Mouse (Mus musculus) megakaryocyte-erythroid progenitor cell, adult 5-6 weeks (primary cell): ENCODE measurements at regions not wholly inside any gene's neighbourhood (a gene's known extent, or its start where the extent isn't known, plus 50 kb on each side); places are given as distances from the start of the nearest gene placed in this dataset.
A peak's percentile ranks its signal among the peaks of the same experiment; 100 is the strongest.
"Not testable (repeated sequence)": the region's sequence is repeated elsewhere in the genome, so short reads cannot be mapped to it uniquely, and the experiment has no call there.

Source experiments
- ATAC-seq: replicated peaks from 2 replicates; pipeline ENCODE4 v1.8.0; 2016; ENCODE audit warnings: mild to moderate bottlenecking, inconsistent platforms; ENCODE audit not compliant: severe bottlenecking, poor library complexity, low FRiP score, low TSS enrichment

DNA sequence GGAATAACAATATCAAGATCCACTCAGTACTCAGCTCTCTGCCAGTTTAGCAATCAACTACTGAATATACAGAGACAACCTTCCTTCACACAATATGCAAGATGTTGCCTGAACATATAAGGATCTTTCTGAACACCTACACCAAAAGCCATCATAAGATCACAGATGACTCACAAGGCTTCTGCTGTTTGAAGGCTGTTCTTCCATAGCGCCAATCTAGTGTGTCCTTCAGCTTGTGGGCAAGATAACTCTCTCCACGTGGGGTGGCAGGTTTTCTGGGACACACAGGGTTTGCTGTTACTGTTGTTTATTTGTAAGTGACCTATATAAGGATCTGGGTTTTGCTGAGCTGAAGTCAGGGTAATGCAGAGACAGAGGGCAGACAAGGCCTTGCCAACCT lies 131.7 kb upstream of the Lnx1 start:
- no peak for ATAC-seq

GRCm38 (mm10) chr5:74833887-74834286 lies 131.2 kb upstream of the Lnx1 start:
- ATAC-seq = no peak

DNA sequence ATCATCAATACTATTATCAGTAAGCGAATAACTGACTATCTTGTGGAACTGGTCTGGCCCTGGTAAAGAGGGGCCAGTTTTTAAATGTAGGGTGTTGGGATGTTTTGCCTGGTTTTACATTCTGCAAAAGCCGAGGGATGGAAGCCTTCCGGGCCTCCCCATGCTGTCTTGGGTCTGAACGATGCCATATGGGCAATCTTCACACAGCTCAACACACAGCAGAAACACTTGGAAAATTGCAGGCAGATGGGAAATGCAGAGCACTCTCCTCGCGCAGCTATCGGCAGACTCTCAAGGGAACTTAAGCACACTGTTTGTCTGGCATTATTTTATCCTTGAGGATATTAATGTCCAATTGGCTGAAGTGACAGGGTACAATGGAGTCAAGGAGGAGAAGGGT lies 129.3 kb upstream of the Lnx1 start:
- no peak for ATAC-seq

DNA sequence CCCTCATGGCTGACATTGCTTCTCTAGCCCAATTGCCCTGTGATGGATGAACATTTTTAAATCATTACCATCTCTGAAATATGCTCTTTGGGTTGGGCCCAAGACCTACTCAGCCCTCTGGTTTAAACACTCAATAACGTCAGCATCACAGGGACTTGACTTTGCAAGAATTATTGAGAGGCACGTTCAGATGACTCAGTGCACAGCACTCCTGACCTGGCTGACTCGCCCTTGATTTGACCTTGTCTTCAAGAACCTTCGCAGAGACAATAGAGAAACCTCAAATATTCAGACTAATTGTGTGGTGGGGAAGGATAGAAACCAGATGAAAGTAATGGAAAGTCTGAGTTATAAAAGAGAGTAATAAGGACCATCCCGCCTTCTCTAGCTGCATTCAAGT lies 127.9 kb upstream of the Lnx1 start:
- ATAC-seq = no peak

DNA sequence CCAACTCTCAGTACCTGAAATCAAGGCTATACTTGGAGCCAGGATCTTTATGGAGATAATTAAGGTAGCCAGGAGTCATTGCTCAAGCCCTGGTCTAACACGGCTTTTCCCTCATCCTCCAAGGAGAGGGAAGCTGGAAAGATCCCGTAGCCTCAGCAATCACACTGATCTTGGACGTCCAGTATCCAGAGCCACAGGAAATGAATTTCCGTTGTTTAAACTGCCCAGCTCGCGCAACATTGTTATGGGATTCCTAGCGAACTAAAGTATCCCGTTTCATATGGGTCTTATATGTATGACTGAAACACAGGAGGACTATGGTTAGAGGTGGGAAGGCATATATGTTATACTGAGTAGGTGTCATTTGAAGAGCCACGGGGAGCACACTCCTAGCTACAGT lies 126.3 kb upstream of the Lnx1 start:
- no peak for ATAC-seq

DNA sequence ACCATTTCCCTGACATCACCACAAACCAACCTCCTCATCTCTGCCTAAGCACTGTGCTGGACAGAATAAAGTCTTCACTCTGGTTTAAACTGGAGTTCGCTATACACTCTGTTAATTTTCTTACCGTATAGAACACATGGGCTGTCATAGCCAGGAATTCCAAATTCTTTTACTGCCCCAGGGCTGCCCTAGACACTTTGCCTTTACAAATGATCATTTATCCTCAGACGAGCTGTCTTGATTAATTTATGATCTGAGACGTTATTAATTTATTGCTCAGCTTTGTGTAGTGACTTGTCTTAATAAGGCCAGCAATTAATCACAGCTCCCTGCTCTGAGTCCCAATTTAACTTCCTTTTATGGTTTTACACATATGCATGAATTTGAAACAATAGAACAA lies 125.2 kb upstream of the Lnx1 start:
- no peak for ATAC-seq

DNA sequence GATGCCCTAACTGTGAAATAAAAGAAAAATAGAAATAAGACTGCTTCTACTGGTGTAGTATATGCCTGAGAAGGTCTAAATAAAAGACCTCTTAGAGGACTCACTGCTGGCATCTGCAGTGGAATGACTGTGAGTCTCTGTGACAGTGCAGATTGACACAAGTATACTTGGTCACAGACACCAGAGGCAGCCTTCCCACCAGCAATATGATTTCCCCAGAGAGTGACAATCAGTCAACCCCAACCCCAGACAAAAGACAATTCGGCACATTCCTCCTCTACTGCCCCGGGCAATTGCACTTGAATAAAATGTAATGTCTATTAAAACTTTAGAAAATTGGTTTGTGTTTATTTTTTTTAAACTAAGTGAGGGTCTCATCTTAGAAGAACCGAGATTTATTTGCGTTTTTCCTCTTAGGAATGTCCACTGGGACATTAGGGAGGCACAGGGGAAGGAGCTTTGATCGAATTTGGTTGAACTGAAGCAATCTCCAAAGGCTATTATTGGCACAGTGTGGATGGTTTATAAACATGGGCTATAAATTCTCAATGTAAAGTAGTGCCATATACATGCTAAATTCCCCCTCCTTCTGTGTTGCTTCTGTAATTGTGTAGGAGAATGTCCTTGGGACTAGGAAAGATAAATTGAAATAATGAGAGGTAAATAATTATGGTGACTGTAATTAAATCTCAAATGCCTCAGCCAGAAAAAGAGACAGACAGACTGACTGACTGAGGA lies 123.0 kb upstream of the Lnx1 start:
- no peak for ATAC-seq

- no peak for ATAC-seq
Measured at GRCm38 (mm10) chr5:74823719-74824118, 121.0 kb upstream of the Lnx1 start.

DNA sequence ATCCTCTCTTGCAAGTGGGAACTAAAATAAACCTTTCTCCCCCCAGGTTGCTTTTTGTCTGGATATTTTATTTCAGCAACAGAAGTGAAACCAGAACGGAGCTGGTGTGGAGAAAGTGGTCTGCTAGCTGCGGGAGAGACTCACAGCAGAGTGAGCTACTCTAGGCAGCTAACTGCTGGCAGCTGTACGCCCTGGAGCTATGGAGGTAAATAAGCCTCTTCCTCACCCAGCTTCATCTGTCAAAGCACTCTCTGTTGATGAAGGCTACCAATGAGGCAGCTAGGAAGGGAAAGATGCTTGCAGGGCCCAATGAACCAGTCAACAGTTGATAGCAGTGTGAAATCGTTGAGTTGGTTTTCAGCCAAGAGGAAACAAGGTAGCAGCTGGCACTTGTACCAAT lies 119.3 kb upstream of the Lnx1 start:
- no peak for ATAC-seq

DNA sequence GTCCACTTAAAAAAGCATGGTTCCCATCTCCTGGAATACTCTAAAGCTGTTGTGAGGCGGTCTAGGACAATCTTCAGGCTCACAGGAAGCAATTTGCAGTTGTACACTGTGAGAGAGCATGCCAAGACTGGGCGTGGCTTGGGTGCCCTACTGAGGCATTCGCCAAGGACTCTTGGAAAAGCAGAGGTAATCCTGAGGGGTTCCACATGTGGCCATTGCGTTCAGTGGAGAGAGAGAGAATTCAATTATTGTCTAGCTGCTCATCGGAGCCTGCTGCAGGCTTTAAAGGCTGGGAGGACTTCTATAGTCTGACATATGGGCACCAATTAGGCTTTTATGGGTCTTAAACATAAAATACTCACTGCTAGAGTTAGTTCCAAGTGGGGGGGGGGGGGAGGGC lies 113.8 kb upstream of the Lnx1 start:
- ATAC-seq = no peak

GRCm38 (mm10) chr5:74813396-74813795 lies 110.7 kb upstream of the Lnx1 start:
- ATAC-seq = no peak

DNA sequence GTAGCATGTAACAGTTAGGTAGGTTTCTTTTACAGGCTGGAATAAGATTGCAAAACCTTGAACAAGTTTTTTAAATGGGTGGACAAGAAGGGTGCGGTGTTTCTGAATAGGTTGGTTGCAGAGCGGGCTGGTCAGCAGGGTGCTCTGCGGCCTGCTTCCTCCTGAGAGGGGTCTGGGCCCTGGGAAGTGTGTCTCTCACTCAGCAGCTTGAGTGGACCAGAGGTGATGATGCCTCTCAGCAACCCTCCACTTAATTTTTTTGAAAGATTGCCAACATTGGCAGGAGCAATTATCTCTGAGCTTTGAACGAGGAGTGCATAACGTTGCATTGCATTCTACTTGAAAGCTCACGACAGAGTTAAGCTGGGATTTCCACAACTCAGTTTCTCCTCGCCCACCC lies 108.3 kb upstream of the Lnx1 start:
- no peak for ATAC-seq

- no peak for ATAC-seq
Measured at GRCm38 (mm10) chr5:74807581-74808221, 105.0 kb upstream of the Lnx1 start.

GRCm38 (mm10) chr5:74801946-74802345 lies 99.2 kb upstream of the Lnx1 start:
- no peak for ATAC-seq

GRCm38 (mm10) chr5:74800351-74800750 lies 97.6 kb upstream of the Lnx1 start:
- no peak for ATAC-seq

- no peak for ATAC-seq
Measured at GRCm38 (mm10) chr5:74796421-74797067, 93.8 kb upstream of the Lnx1 start.

GRCm38 (mm10) chr5:74794726-74795125 lies 92.0 kb upstream of the Lnx1 start:
- no peak for ATAC-seq

GRCm38 (mm10) chr5:74793431-74793830 lies 90.7 kb upstream of the Lnx1 start:
- ATAC-seq = no peak

DNA sequence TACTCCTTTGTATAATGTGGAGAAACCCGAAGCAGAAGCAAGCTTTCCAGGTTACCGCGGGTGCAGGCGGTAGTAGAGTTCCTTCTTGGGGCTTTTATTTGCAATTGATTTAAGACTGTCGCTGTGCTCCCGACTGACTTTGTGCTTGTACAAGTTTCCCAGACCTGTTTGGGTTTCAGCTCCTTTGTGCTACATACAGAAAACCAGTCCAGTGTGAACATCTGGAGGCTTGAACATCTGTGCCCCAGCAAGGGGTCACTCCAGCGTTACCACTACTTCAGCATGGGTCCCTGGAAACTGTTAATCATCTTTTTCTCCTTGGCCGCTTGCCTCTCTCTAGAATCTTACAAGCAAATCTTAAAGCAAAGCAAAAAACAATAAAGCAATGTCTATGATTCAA lies 90.2 kb upstream of the Lnx1 start:
- no peak for ATAC-seq

GRCm38 (mm10) chr5:74792301-74792700 lies 89.6 kb upstream of the Lnx1 start:
- peak; percentile 47; the same call in 1 of the 2 replicates for ATAC-seq

DNA sequence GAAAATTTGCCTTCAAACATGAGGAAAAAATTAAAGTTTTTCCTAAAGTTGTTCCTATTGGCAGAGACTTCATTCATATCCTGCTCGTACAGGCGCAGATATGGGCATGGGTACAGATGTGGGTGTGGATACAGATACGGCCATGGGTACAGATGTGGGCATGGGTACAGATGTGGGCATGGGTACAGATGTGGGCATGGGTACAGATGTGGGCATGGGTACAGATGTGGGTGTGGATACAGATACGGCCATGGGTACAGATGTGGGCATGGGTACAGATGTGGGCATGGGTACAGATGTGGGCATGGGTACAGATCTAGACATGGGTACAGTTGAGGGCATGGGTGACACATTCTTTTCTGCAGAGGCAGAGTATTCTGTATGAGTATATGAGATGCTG lies 87.8 kb upstream of the Lnx1 start:
- ATAC-seq = not testable (repeated sequence)
